Comparison of ENCODE assay signal across 16 mouse cellular contexts in the genomic region with DNA sequence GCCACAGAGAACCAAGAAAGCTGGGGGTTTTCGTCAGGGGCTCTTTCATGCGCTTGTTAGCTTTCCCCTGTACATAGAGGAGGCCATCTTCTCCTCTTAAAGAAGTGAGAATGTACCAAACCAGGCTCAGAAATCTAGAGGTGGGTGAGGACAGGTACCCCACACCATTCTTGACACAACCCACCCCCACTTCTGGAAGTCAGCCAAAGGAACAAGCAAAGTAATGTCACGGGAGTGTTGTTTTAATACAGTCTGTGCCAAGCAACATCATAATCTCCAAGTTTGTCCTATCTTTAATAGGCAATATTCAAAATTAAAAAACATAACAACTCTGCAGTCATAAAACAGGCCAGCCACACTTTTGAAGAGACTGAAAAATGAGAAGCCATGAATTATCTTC. TPM values are rescaled to one million over a fixed set of nuclear protein-coding genes. Genes with fewer than 3 reads are reported as not detected.
DNase-seq lines count a peak whose midpoint lies in the region; ATAC-seq and TF ChIP-seq lines count a peak whose summit lies in the region.
"Had no signal": no experiment of that assay in that cellular context is flagged by ENCODE, and none has a peak within 500 bp of the region (broad histone marks: within the 10 kb centered on the region; RNA-seq: fewer than 3 reads in every experiment).

No protein-coding gene starts in this region.

- 0 out of 2 replicates have a peak overlapping the region, but pooled peaks have one; percentile 10 for H3K27ac ChIP-seq in forebrain, embryonic 12.5 days
- H3K27ac ChIP-seq in forebrain, postnatal 0 days (ENCODE audit: low read depth, low read length), result no peak overlapping the region
- H3K27ac ChIP-seq in hindbrain, embryonic 15.5 days (replicated peaks), result no peak overlapping the region
- H3K27ac ChIP-seq in hindbrain, embryonic 16.5 days (ENCODE audit: low read depth, low read length), result no peak overlapping the region
- H3K27ac ChIP-seq in CH12.LX (ENCODE audit: insufficient read depth, low read depth), result no peak overlapping the region
- H3K27ac ChIP-seq: limb, embryonic 13.5 days; liver, embryonic 13.5 days had no signal

- TF ChIP-seq EP300 in CH12.LX (IDR thresholded peaks at IDR 0.05; ENCODE audit: low read length), result no peak

- no peaks in the 10 kb centered on the region for H3K79me2 ChIP-seq in CH12.LX (replicated peaks; ENCODE audit: control insufficient read depth, extremely low read depth, insufficient read depth, poor library complexity, severe bottlenecking)

- no peak for ATAC-seq in cerebellum, adult (ENCODE audit: insufficient number of reproducible peaks, low FRiP score, low TSS enrichment)
- ATAC-seq in forebrain, embryonic 12.5 days (ENCODE audit: low FRiP score), result no peak
- ATAC-seq in forebrain, postnatal 0 days, result no peak
- no peak for ATAC-seq in hindbrain, embryonic 15.5 days (ENCODE audit: low FRiP score, low read depth)
- ATAC-seq in hindbrain, embryonic 16.5 days, result no peak

- in situ Hi-C loops in CH12.LX (cut with MboI; ENCODE audit: low pct_ligation_motif_present, low pct_unique_long_range_greater_than_20kb, low sequenced_read_pairs), result loop anchor here (25.0 kb wide), 1 partner anchor 420 kb away; no protein-coding TSS in a partner anchor

- TF ChIP-seq RAD21 in CH12.LX (IDR thresholded peaks at IDR 0.05; ENCODE audit: low read depth, low read length), result no peak

- H3K36me3 ChIP-seq in forebrain, embryonic 12.5 days (replicated peaks), result peaks cover 25% of the 10 kb centered on the region
- H3K36me3 ChIP-seq in forebrain, postnatal 0 days (ENCODE audit: insufficient read depth), result peaks cover 23% of the 10 kb centered on the region
- H3K36me3 ChIP-seq in hindbrain, embryonic 15.5 days, result no peaks in the 10 kb centered on the region
- no peaks in the 10 kb centered on the region; the same call in 1 of the 2 replicates for H3K36me3 ChIP-seq in hindbrain, embryonic 16.5 days (ENCODE audit: control insufficient read depth, insufficient read depth, low read length)
- peaks cover 0 to 15% of the 10 kb centered on the region in 2 experiments for H3K36me3 ChIP-seq in CH12.LX (replicated peaks in 1 of 2; ENCODE audit: control insufficient read depth in 1 of 2, insufficient read depth in 1 of 2, low read length in 1 of 2)

- H3K9me3 ChIP-seq in forebrain, embryonic 12.5 days, result no peaks in the 10 kb centered on the region
- no peaks in the 10 kb centered on the region for H3K9me3 ChIP-seq in forebrain, postnatal 0 days (ENCODE audit: low read length)
- no peaks in the 10 kb centered on the region for H3K9me3 ChIP-seq in hindbrain, embryonic 15.5 days
- no peaks in the 10 kb centered on the region for H3K9me3 ChIP-seq in hindbrain, embryonic 16.5 days (ENCODE audit: control insufficient read depth, low read length)
- no peaks in the 10 kb centered on the region for H3K9me3 ChIP-seq in CH12.LX (replicated peaks; ENCODE audit: low read length)
- H3K9me3 ChIP-seq: heart, embryonic 10.5 days; limb, embryonic 13.5 days; liver, embryonic 13.5 days; midbrain, embryonic 12.5 days had no signal

- TF ChIP-seq CTCF in forebrain, postnatal 0 days (IDR thresholded peaks at IDR 0.05; ENCODE audit: low read depth), result no peak
- no peak for TF ChIP-seq CTCF in CH12.LX (conservative IDR thresholded peaks at IDR 0.05 in 1 of 2, IDR thresholded peaks at IDR 0.05 in 1 of 2; ENCODE audit: low read depth in 2 of 2, low read length in 2 of 2)

- DNase-seq in cerebellum, adult 11-12 months, result peak; percentile 39
- no peak for DNase-seq in forebrain, postnatal 0 days
- no peak for DNase-seq in CH12.LX (ENCODE audit: extremely low read depth)
- no peak for DNase-seq in ovary, postnatal 10 days (ENCODE audit: low spot score)
- DNase-seq: kidney, postnatal 25 days; liver, embryonic 13.5 days; lung, embryonic 14.5 days; thymus, adult 2 months had no signal

- H3K4me1 ChIP-seq in forebrain, embryonic 12.5 days, result peaks cover 6% of the 10 kb centered on the region; the same call in 1 of the 2 replicates
- H3K4me1 ChIP-seq in forebrain, postnatal 0 days (ENCODE audit: insufficient read depth), result no peaks in the 10 kb centered on the region
- H3K4me1 ChIP-seq in hindbrain, embryonic 15.5 days (replicated peaks), result peaks cover 6% of the 10 kb centered on the region
- peaks cover 2% of the 10 kb centered on the region; the same call in 1 of the 2 replicates for H3K4me1 ChIP-seq in hindbrain, embryonic 16.5 days (ENCODE audit: control insufficient read depth, insufficient read depth, low read depth, low read length)
- H3K4me1 ChIP-seq in CH12.LX (ENCODE audit: control insufficient read depth in 1 of 2, insufficient read depth in 2 of 2), result peaks cover 0 to 24% of the 10 kb centered on the region in 2 experiments; a peak in 3 of 4 replicates

- TF ChIP-seq POLR2A in CH12.LX (IDR thresholded peaks at IDR 0.05; ENCODE audit: low read depth, low read length), result no peak

- WGBS in forebrain, embryonic 12.5 days, result 91% methylated on average over 3 of the region's 3 CpGs
- 78% methylated on average over 3 of the region's 3 CpGs for WGBS in forebrain, postnatal 0 days
- WGBS in hindbrain, embryonic 15.5 days, result 80% methylated on average over 3 of the region's 3 CpGs
- 84% methylated on average over 3 of the region's 3 CpGs for WGBS in hindbrain, embryonic 16.5 days

- H3K4me3 ChIP-seq in forebrain, embryonic 12.5 days (replicated peaks), result no peak overlapping the region
- H3K4me3 ChIP-seq in forebrain, postnatal 0 days (ENCODE audit: low read depth, low read length), result no peak overlapping the region
- H3K4me3 ChIP-seq in hindbrain, embryonic 15.5 days, result no peak overlapping the region
- no peak overlapping the region for H3K4me3 ChIP-seq in hindbrain, embryonic 16.5 days (ENCODE audit: low read length)
- peak overlapping the region in 1 of 3 experiments; percentile 21 for H3K4me3 ChIP-seq in CH12.LX (replicated peaks in 1 of 3; ENCODE audit: low read depth in 2 of 3, low read length in 2 of 3, poor library complexity in 1 of 3)
- H3K4me3 ChIP-seq: myocyte had no signal

- no peak overlapping the region for H3K4me2 ChIP-seq in forebrain, embryonic 12.5 days
- H3K4me2 ChIP-seq in forebrain, postnatal 0 days (ENCODE audit: low read depth), result no peak overlapping the region
- H3K4me2 ChIP-seq in hindbrain, embryonic 15.5 days, result 0 out of 2 replicates have a peak overlapping the region, but pooled peaks have one; percentile 50
- no peak overlapping the region; the same call in 1 of the 2 replicates for H3K4me2 ChIP-seq in hindbrain, embryonic 16.5 days (ENCODE audit: low read length)
- 0 out of 2 replicates have a peak overlapping the region, but pooled peaks have one; percentile 30 for H3K4me2 ChIP-seq in CH12.LX (ENCODE audit: insufficient read depth, low read depth, poor library complexity, severe bottlenecking)

- no peak overlapping the region for H3K9ac ChIP-seq in forebrain, embryonic 12.5 days
- H3K9ac ChIP-seq in forebrain, postnatal 0 days, result no peak overlapping the region
- H3K9ac ChIP-seq in hindbrain, embryonic 15.5 days, result no peak overlapping the region
- no peak overlapping the region for H3K9ac ChIP-seq in hindbrain, embryonic 16.5 days (ENCODE audit: low read depth, low read length)
- no peak overlapping the region; the same call in 1 of the 2 replicates for H3K9ac ChIP-seq in CH12.LX (ENCODE audit: insufficient read depth, low read depth)
- H3K9ac ChIP-seq: limb, embryonic 13.5 days; liver, embryonic 13.5 days had no signal

- H3K27me3 ChIP-seq in forebrain, embryonic 12.5 days, result no peaks in the 10 kb centered on the region
- no peaks in the 10 kb centered on the region for H3K27me3 ChIP-seq in forebrain, postnatal 0 days (ENCODE audit: insufficient read depth, low read length)
- H3K27me3 ChIP-seq in hindbrain, embryonic 15.5 days, result no peaks in the 10 kb centered on the region
- H3K27me3 ChIP-seq in hindbrain, embryonic 16.5 days (replicated peaks; ENCODE audit: control insufficient read depth, insufficient read depth, low read length), result no peaks in the 10 kb centered on the region
- no peaks in the 10 kb centered on the region for H3K27me3 ChIP-seq in CH12.LX (replicated peaks)
- H3K27me3 ChIP-seq: limb, embryonic 13.5 days; liver, embryonic 13.5 days; midbrain, embryonic 12.5 days had no signal

- dilution Hi-C loops in CH12.LX (cut with MboI; ENCODE audit: extremely low pct_ligation_motif_present, extremely low pct_unique_long_range_greater_than_20kb, low sequenced_read_pairs), result no loop called here

TF ChIP-seq in CH12.LX, 34 proteins besides CTCF, POLR2A, EP300 and RAD21:
- TF ChIP-seq JUN (IDR thresholded peaks at IDR 0.05; ENCODE audit: insufficient read depth, low read depth, low read length) (no peak), RCOR1 (conservative IDR thresholded peaks at IDR 0.05; ENCODE audit: low read depth, low read length) (no peak)
TF ChIP-seq in CH12.LX: peak in this region for 0.

RNA-seq across cellular contexts. Expression of gene Zfp36l1, which starts 54.5 kb away (rescaled TPM):
- polyA plus RNA-seq in forebrain, embryonic 12.5 days (2016; fragmentation: Nextera tagmentation; extraction: Ambion mirVana), result 91.5 and 96.5 TPM in 2 replicates
- total RNA-seq in forebrain, postnatal 0 days (2014; rRNA removed), result 15.3 and 24.1 TPM in 2 replicates
- polyA plus RNA-seq in forebrain, postnatal 0 days (2015; fragmentation: Nextera tagmentation; extraction: Ambion mirVana), result 37.0 and 43.8 TPM in 2 replicates
- 46.1 and 55.4 TPM in 2 replicates for polyA plus RNA-seq in hindbrain, embryonic 15.5 days (2015; fragmentation: Nextera tagmentation; extraction: Ambion mirVana)
- polyA plus RNA-seq in hindbrain, embryonic 16.5 days (2015; fragmentation: Nextera tagmentation; extraction: Ambion mirVana), result 38.0 and 50.8 TPM in 2 replicates
- total RNA-seq in CH12.LX (2012; rRNA removed), result 42.3 and 50.7 TPM in 2 replicates
- total RNA-seq in CH12.LX (2014; rRNA removed), result 26.2 and 32.7 TPM in 2 replicates
- 175 and 192 TPM in 2 replicates for polyA plus RNA-seq in CH12.LX (2012; ENCODE audit: insufficient read length, low read depth)

Comparison
In these comparisons a context has a peak if more than half of its experiments do, and no peak if none do; other contexts are left out.
1. H3K4me2 ChIP-seq: peak in hindbrain, embryonic 15.5 days (single experiment) and CH12.LX (single experiment); none in forebrain, embryonic 12.5 days (single experiment), forebrain, postnatal 0 days (single experiment) and hindbrain, embryonic 16.5 days (single experiment).